Mouse (Mus musculus) liver, embryonic 14.5 days (tissue): ENCODE data around the gene Gm4201.
"Not testable (repeated sequence)": the region's sequence is repeated elsewhere in the genome, so short reads cannot be mapped to it uniquely, and the experiment has no call there.

Experiments used
- CTCF ChIP-seq: IDR thresholded peaks from 2 replicates; pipeline ENCODE4 v1.5.1; 2016; ENCODE audit warnings: antibody characterized with exemption, low read depth, control low read depth
- EP300 ChIP-seq: IDR thresholded peaks from 2 replicates; pipeline ENCODE4 v1.6.1; 2016; ENCODE audit warnings: antibody characterized with exemption, low read depth

- not testable (repeated sequence) for TF ChIP-seq CTCF, EP300
These were observed at the start of gene Gm4201 for GRCm38 (mm10) chr7:22565243-22565642.
